Mouse (Mus musculus) neural tube, embryonic 11.5 days (tissue): Measurements from ENCODE around the gene Gm43302. TPM values are rescaled to one million over a fixed set of nuclear protein-coding genes. Genes with fewer than 3 reads are reported as not detected.
"Not testable (repeated sequence)": the region's sequence is repeated elsewhere in the genome, so short reads cannot be mapped to it uniquely, and the experiment has no call there.

ENCODE experiments used
- ATAC-seq: fragments of 200-750 bp; cut with Nextera tagmentation; 2 replicates; pipeline ENCODE4 v1.8.0; 2017; ENCODE audit warnings: moderate number of reproducible peaks, mild to moderate bottlenecking, moderate TSS enrichment, moderate library complexity; ENCODE audit not compliant: insufficient read depth, low FRiP score, low TSS enrichment
- DNase-seq: peaks from one replicate; pipeline ENCODE4 v3.0.0-alpha.2; 2015; ENCODE audit warnings: low spot score
- H3K27ac ChIP-seq: fragments of 300-500 bp; sonication (generic); 2 replicates; pipeline ENCODE4 v1.5.1; 2014; ENCODE audit warnings: low read depth, mild to moderate bottlenecking, low read length
- H3K27me3 ChIP-seq: fragments of 300-500 bp; sonication (generic); 2 replicates; pipeline ENCODE4 v1.6.1; 2014; ENCODE audit warnings: mild to moderate bottlenecking, low read length, mixed read lengths; ENCODE audit not compliant: control insufficient read depth, insufficient read depth
- H3K36me3 ChIP-seq: fragments of 300-500 bp; sonication (generic); 2 replicates; pipeline ENCODE4 v1.6.1; 2014; ENCODE audit warnings: mild to moderate bottlenecking, low read length, moderate library complexity, mixed read lengths; ENCODE audit not compliant: control insufficient read depth, insufficient read depth
- H3K4me1 ChIP-seq: fragments of 300-500 bp; sonication (generic); 2 replicates; pipeline ENCODE4 v1.6.1; 2014; ENCODE audit warnings: low read length, mixed read lengths; ENCODE audit not compliant: control insufficient read depth, insufficient read depth
- H3K4me2 ChIP-seq: fragments of 300-500 bp; sonication (generic); 2 replicates; pipeline ENCODE4 v1.6.1; 2014; ENCODE audit warnings: low read depth, mild to moderate bottlenecking, moderate library complexity
- H3K4me3 ChIP-seq: fragments of 300-500 bp; sonication (generic); 2 replicates; pipeline ENCODE4 v1.5.1; 2014; ENCODE audit warnings: low read depth, low read length
- H3K9ac ChIP-seq: fragments of 300-500 bp; sonication (generic); 2 replicates; pipeline ENCODE4 v1.6.1; 2014; ENCODE audit warnings: mild to moderate bottlenecking, low read length
- H3K9me3 ChIP-seq: fragments of 300-500 bp; sonication (generic); 2 replicates; pipeline ENCODE4 v1.6.1; 2016; ENCODE audit warnings: low read length; ENCODE audit not compliant: control insufficient read depth
- WGBS: fragments of 180-500 bp; shearing (Covaris S2); extraction: QIAGEN DNeasy Blood & Tissue Kit; methylation state at CpG from one replicate; pipeline ENCODE4 v1.1.7; 2014; 5-methylcytosine and 5-hydroxymethylcytosine counted together
- polyA plus RNA-seq: library from polyadenylated mRNA; unstranded; fragments of >200 nt; fragmentation: Nextera tagmentation; extraction: Ambion mirVana; gene quantifications from 2 replicates; pipeline ENCODE4 v1.2.1, GENCODE M21; 2014

The Gm43302 gene
- polyA plus RNA-seq, 1 experiment from 2014 or later = 0.36 TPM

DNA sequence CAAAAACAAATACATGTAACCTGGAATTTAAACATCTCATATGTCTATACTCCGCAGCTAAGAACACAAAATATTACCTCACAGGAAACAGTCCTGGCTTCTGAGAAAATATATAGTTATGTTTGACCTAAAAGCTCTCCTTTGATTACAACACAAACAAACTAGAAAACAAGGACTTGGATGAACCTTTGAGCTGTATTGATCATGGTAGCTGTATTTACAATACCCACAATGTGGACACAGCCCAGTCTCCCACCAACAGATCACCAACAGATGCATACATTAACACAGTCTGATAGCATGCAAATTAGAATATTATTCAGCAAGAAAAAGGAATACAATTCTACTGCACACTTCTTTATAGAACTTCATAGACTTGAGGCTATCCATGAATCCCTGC lies 55.1 kb downstream of the Gm43302 start:
- not testable (repeated sequence) for DNase-seq, H3K4me3 ChIP-seq, H3K4me1 ChIP-seq, H3K27me3 ChIP-seq, H3K27ac ChIP-seq, H3K36me3 ChIP-seq, ATAC-seq, H3K9ac ChIP-seq, H3K4me2 ChIP-seq, H3K9me3 ChIP-seq
- WGBS = 92% methylated on average over 1 of the region's 1 CpGs

- 93% methylated on average over 3 of the region's 3 CpGs for WGBS
- ATAC-seq, H3K4me2 ChIP-seq, H3K36me3 ChIP-seq, H3K4me1 ChIP-seq, H3K9me3 ChIP-seq, H3K27ac ChIP-seq, H3K9ac ChIP-seq, H3K27me3 ChIP-seq, DNase-seq, H3K4me3 ChIP-seq: not testable (repeated sequence)
These were observed 57.5 kb downstream of the Gm43302 start for GRCm38 (mm10) chr5:105236040-105236439.

- H3K9me3 ChIP-seq, ATAC-seq, H3K9ac ChIP-seq, H3K36me3 ChIP-seq, H3K27me3 ChIP-seq, H3K4me1 ChIP-seq, DNase-seq, H3K27ac ChIP-seq, H3K4me2 ChIP-seq, H3K4me3 ChIP-seq: not testable (repeated sequence)
- no CpG with 5 or more reads among the region's 3 CpGs for WGBS
These were observed 84.5 kb downstream of the Gm43302 start for GRCm38 (mm10) chr5:105208957-105209356.

DNA sequence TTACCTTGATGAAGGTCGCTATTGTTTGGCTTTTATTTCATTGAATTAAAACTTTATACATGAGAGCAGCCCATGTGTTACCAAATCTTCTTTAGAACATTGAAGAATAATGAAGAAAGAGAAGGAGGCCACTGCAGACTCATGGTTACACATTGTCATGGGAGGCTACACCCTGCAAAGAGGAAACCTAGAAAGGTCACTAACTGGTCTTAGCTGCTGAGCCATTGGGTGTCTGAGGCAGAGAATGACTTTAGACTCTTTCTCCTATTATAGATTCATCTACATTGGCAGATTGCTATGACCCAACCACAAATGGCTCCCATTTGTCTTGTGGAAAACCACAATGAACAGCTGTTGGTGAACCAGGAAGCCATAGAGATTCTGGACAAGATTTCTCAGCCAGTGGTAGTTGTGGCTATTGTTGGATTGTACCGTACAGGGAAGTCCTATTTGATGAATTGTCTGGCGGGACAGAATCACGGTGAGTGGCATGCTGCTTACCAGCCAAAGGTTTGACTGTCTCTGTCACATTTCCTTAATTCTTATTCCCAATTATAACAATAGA lies 92.6 kb downstream of the Gm43302 start:
- not testable (repeated sequence) for H3K36me3 ChIP-seq, H3K9ac ChIP-seq, H3K9me3 ChIP-seq, H3K4me1 ChIP-seq, DNase-seq, H3K27me3 ChIP-seq, H3K4me2 ChIP-seq, H3K4me3 ChIP-seq, H3K27ac ChIP-seq, ATAC-seq
- WGBS = 89% methylated on average over 4 of the region's 4 CpGs

- not testable (repeated sequence) for DNase-seq, H3K9ac ChIP-seq, H3K4me3 ChIP-seq, H3K4me2 ChIP-seq, ATAC-seq, H3K27ac ChIP-seq, H3K27me3 ChIP-seq, H3K9me3 ChIP-seq, H3K4me1 ChIP-seq, H3K36me3 ChIP-seq
- 82% methylated on average over 1 of the region's 1 CpGs for WGBS
These were observed 94.3 kb downstream of the Gm43302 start for GRCm38 (mm10) chr5:105199149-105199548.

GRCm38 (mm10) chr5:105197915-105198560 lies 95.5 kb downstream of the Gm43302 start:
- H3K9ac ChIP-seq, H3K9me3 ChIP-seq, DNase-seq, H3K27ac ChIP-seq, H3K27me3 ChIP-seq, H3K36me3 ChIP-seq, ATAC-seq, H3K4me3 ChIP-seq, H3K4me1 ChIP-seq, H3K4me2 ChIP-seq: not testable (repeated sequence)

DNA sequence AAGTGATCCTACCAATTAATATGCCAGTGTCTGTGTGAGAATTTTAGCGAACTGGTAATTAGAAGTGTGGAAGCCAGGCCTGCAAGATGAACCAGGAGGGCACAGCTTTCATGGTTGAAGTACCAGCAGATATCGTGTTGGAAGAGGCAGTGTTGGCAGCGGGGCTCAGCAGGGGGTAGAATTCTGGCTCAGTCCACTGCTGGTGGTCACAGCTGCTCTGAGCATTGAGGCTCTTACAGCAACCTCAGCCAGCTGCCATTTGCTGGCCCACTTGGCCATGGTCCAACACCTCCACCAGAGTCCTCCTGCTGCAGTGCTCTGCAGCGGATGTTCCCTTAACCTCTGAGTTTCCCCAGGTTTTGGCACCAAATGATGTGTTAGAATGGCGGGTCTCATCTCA lies 97.2 kb downstream of the Gm43302 start:
- DNase-seq, H3K27me3 ChIP-seq, H3K27ac ChIP-seq, H3K9ac ChIP-seq, H3K4me3 ChIP-seq, ATAC-seq, H3K4me2 ChIP-seq, H3K4me1 ChIP-seq, H3K36me3 ChIP-seq, H3K9me3 ChIP-seq: not testable (repeated sequence)
- 88% methylated on average over 5 of the region's 5 CpGs for WGBS

DNA sequence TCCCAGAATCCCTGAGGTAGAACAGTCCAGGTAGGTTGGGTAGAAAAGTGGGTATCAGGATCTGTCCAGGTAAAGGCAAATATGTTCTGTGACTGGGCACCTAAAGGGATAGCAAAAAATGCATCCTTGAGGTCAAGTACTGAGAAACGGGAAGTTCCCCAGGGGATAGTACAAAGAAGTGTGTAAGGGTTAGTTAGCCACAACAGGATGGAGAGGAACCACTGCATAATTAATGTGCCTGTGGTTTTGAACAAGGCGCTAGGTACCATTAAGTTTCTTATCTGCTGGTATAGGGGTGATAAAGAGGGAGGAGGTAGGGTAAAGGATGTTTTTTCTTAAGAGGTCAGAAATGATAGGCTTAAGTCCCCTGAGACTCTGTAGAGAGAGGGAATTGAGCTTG lies 101.0 kb downstream of the Gm43302 start:
- ATAC-seq, DNase-seq, H3K9ac ChIP-seq, H3K27me3 ChIP-seq, H3K9me3 ChIP-seq, H3K4me2 ChIP-seq, H3K36me3 ChIP-seq, H3K27ac ChIP-seq, H3K4me3 ChIP-seq, H3K4me1 ChIP-seq: not testable (repeated sequence)
- 94% methylated on average over 2 of the region's 2 CpGs for WGBS

DNA sequence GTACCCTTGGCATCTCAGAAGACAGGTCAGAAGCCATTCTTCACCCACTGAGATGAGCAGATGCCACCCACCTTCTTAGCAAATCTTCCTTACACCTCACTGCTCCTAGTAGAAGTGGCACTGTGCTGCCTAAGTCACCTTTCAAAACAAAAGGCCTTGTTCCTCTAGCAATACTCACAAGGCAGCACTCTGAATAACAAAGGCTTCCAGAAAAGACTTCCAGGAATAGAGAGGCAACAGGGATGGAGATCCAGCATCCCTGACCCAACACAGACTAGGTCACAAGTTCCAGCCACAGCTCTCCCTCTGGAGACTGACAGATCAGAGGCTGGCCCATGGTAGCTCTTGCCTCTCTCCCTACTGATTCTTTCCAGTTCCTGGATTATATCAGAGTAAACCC lies 112.0 kb downstream of the Gm43302 start:
- H3K9me3 ChIP-seq = no peaks in the 10 kb centered on the region
- DNase-seq (no peak), ATAC-seq (no peak)
- H3K27ac ChIP-seq = no peak overlapping the region
- no peaks in the 10 kb centered on the region for H3K27me3 ChIP-seq
- H3K4me2 ChIP-seq = no peak overlapping the region
- H3K9ac ChIP-seq = no peak overlapping the region
- no peak overlapping the region for H3K4me3 ChIP-seq
- H3K4me1 ChIP-seq = no peaks in the 10 kb centered on the region
- no peaks in the 10 kb centered on the region for H3K36me3 ChIP-seq
